In the genomic region with DNA sequence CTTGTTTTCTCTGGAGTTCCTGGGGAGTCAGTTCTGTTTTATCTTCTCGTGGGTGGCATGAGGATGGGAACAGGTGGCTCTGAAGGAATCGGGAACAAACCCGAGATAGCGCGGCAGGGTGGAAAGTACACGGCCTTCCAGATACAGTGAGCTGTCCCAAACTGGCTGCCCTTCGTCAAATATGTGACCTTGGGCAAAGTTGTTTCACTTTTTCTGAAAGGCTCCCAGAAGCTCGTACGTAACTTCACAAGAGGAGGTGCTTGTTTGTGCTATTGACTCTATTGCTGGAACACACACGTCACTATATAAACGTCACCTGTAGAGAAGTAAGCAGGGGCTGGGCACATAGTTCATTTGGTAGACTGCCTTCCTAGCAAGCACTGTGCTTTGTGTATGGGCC, we compare ENCODE assay signal across 8 mouse cellular contexts. TPM values are rescaled to one million over a fixed set of nuclear protein-coding genes. Genes with fewer than 3 reads are reported as not detected.
DNase-seq lines count a peak whose midpoint lies in the region; ATAC-seq and TF ChIP-seq lines count a peak whose summit lies in the region.

No protein-coding gene starts in this region.

- peaks cover 6% of the 10 kb centered on the region for H3K4me1 ChIP-seq in forebrain, embryonic 11.5 days (replicated peaks; ENCODE audit: control insufficient read depth, insufficient read depth, low read length)
- H3K4me1 ChIP-seq in intestine, postnatal 0 days (replicated peaks; ENCODE audit: control insufficient read depth, insufficient read depth, low read length): 0 out of 2 replicates have a peak, but pooled peaks cover 2% of the 10 kb centered on the region
- H3K4me1 ChIP-seq in lung, postnatal 0 days (ENCODE audit: insufficient read depth, low read depth, low read length): no peaks in the 10 kb centered on the region

- H3K36me3 ChIP-seq in forebrain, embryonic 11.5 days (ENCODE audit: control insufficient read depth, insufficient read depth, low read length): no peaks in the 10 kb centered on the region
- no peaks in the 10 kb centered on the region for H3K36me3 ChIP-seq in intestine, postnatal 0 days (ENCODE audit: control insufficient read depth, insufficient read depth)
- no peaks in the 10 kb centered on the region for H3K36me3 ChIP-seq in lung, postnatal 0 days (ENCODE audit: insufficient read depth, low read length)

- H3K27me3 ChIP-seq in forebrain, embryonic 11.5 days (ENCODE audit: control insufficient read depth, insufficient read depth, low read length): peaks cover 5% of the 10 kb centered on the region; the same call in 1 of the 2 replicates
- H3K27me3 ChIP-seq in intestine, postnatal 0 days (replicated peaks; ENCODE audit: control insufficient read depth, insufficient read depth, low read length): no peaks in the 10 kb centered on the region
- no peaks in the 10 kb centered on the region for H3K27me3 ChIP-seq in lung, postnatal 0 days (replicated peaks; ENCODE audit: insufficient read depth, low read length)

- DNase-seq in left cerebral cortex, adult 2 months (ENCODE audit: extremely low spot score in 1 of 2, low spot score in 2 of 2): peak in 1 of 2 experiments; percentile 15
- no peak for DNase-seq in left cerebral cortex, postnatal 10 days (ENCODE audit: extremely low spot score in 1 of 2, low spot score in 2 of 2)
- DNase-seq in MN1 (ENCODE audit: low spot score): peak; percentile 37
- no peak for DNase-seq in forebrain, embryonic 11.5 days (ENCODE audit: low spot score)
- peak; percentile 89 for DNase-seq in lung, postnatal 0 days (ENCODE audit: low spot score)
- peak; percentile 18 for DNase-seq in right cerebral cortex, postnatal 25 days
- DNase-seq in frontal cortex, postnatal 10 days (ENCODE audit: low spot score in 2 of 2): no peak

- H3K9ac ChIP-seq in forebrain, embryonic 11.5 days (ENCODE audit: low read length): peak overlapping the region; percentile 61
- 0 out of 2 replicates have a peak overlapping the region, but pooled peaks have one; percentile 56 for H3K9ac ChIP-seq in intestine, postnatal 0 days (ENCODE audit: low read depth, low read length)
- peak overlapping the region; percentile 48; the same call in 1 of the 2 replicates for H3K9ac ChIP-seq in lung, postnatal 0 days (replicated peaks; ENCODE audit: low read depth)

- TF ChIP-seq EP300 in lung, postnatal 0 days (IDR thresholded peaks at IDR 0.05): no peak

- no peak overlapping the region for H3K27ac ChIP-seq in left cerebral cortex, adult 2 months
- H3K27ac ChIP-seq in forebrain, embryonic 11.5 days (ENCODE audit: low read depth, low read length): no peak overlapping the region
- peak overlapping the region; percentile 83 for H3K27ac ChIP-seq in intestine, postnatal 0 days (ENCODE audit: low read depth, low read length)
- H3K27ac ChIP-seq in lung, postnatal 0 days (ENCODE audit: low read length): peak overlapping the region; percentile 93

- 6% methylated on average over 11 of the region's 11 CpGs for WGBS in forebrain, embryonic 11.5 days
- WGBS in intestine, postnatal 0 days: 3% methylated on average over 11 of the region's 11 CpGs
- WGBS in lung, postnatal 0 days: 3% methylated on average over 11 of the region's 11 CpGs

- intact Hi-C loops in left cerebral cortex, adult 2 months (cut with DNase I): loop anchor here (1.0 kb wide), 2 partner anchors 57 to 124 kb away; no protein-coding TSS in a partner anchor
- intact Hi-C loops in left cerebral cortex, postnatal 10 days (cut with DNase I): no loop called here

- ATAC-seq in forebrain, embryonic 11.5 days (replicated peaks; ENCODE audit: low FRiP score): peak; percentile 35; the same call in 1 of the 2 replicates
- ATAC-seq in intestine, postnatal 0 days: peak; percentile 73
- ATAC-seq in lung, postnatal 0 days: peak; percentile 81

- H3K9me3 ChIP-seq in forebrain, embryonic 11.5 days (ENCODE audit: control insufficient read depth, low read length): no peaks in the 10 kb centered on the region
- no peaks in the 10 kb centered on the region for H3K9me3 ChIP-seq in intestine, postnatal 0 days (ENCODE audit: control insufficient read depth)
- no peaks in the 10 kb centered on the region for H3K9me3 ChIP-seq in lung, postnatal 0 days (ENCODE audit: low read length)

- H3K4me2 ChIP-seq in forebrain, embryonic 11.5 days (ENCODE audit: low read depth, low read length, severe bottlenecking): peak overlapping the region; percentile 96
- H3K4me2 ChIP-seq in intestine, postnatal 0 days (replicated peaks; ENCODE audit: low read depth): peak overlapping the region; percentile 86
- peak overlapping the region; percentile 91 for H3K4me2 ChIP-seq in lung, postnatal 0 days (replicated peaks; ENCODE audit: low read depth, low read length)

- H3K4me3 ChIP-seq in left cerebral cortex, adult 2 months: peak overlapping the region; percentile 56
- peak overlapping the region; percentile 56 for H3K4me3 ChIP-seq in forebrain, embryonic 11.5 days (ENCODE audit: low read depth, low read length)
- peak overlapping the region; percentile 47 for H3K4me3 ChIP-seq in intestine, postnatal 0 days (ENCODE audit: low read depth, low read length)
- peak overlapping the region; percentile 43 for H3K4me3 ChIP-seq in lung, postnatal 0 days (ENCODE audit: low read depth, low read length)

- TF ChIP-seq CTCF in left cerebral cortex, adult 2 months (IDR thresholded peaks at IDR 0.05): no peak
- TF ChIP-seq CTCF in intestine, postnatal 0 days (IDR thresholded peaks at IDR 0.05; ENCODE audit: low read depth): no peak
- TF ChIP-seq CTCF in lung, postnatal 0 days (IDR thresholded peaks at IDR 0.05): no peak

RNA-seq across cellular contexts. Expression of a gene that starts 49.9 kb away (rescaled TPM):
- total RNA-seq in left cerebral cortex, adult 2 months (2021): not detected
- total RNA-seq in left cerebral cortex, postnatal 10 days (2021): not detected
- not detected in 2 replicates for polyA plus RNA-seq in forebrain, embryonic 11.5 days (2014; fragmentation: Nextera tagmentation; extraction: Ambion mirVana)
- polyA plus RNA-seq in intestine, postnatal 0 days (2015; fragmentation: Nextera tagmentation; extraction: Ambion mirVana): not detected in 2 replicates
- not detected in 2 replicates for polyA plus RNA-seq in lung, postnatal 0 days (2015; fragmentation: Nextera tagmentation; extraction: Ambion mirVana)

Comparison
In these comparisons a context has a peak if more than half of its experiments do, and no peak if none do; other contexts are left out.
1. DNase-seq: peak in MN1 (single experiment), lung, postnatal 0 days (single experiment) and right cerebral cortex, postnatal 25 days (single experiment); none in left cerebral cortex, postnatal 10 days (0 of 2), forebrain, embryonic 11.5 days (single experiment) and frontal cortex, postnatal 10 days (0 of 2).
2. H3K27ac ChIP-seq: peak in intestine, postnatal 0 days (single experiment) and lung, postnatal 0 days (single experiment); none in left cerebral cortex, adult 2 months (single experiment) and forebrain, embryonic 11.5 days (single experiment).
3. Peak in every context shown above with its lines, with median percentiles within 50 percentile points of each other: H3K4me3 ChIP-seq, ATAC-seq, H3K4me2 ChIP-seq and H3K9ac ChIP-seq.